ENCODE assay signal across 19 mouse cellular contexts in genomic region chr17:78290153-78290876, GRCm38 (mm10).
DNase-seq lines count a peak whose midpoint lies in the region; ATAC-seq and TF ChIP-seq lines count a peak whose summit lies in the region.
"Had no signal": no experiment of that assay in that cellular context is flagged by ENCODE, and none has a peak within 500 bp of the region (broad histone marks: within the 10 kb centered on the region; RNA-seq: fewer than 3 reads in every experiment).

No protein-coding gene starts in this region.

- 84% methylated on average over 6 of the region's 6 CpGs for WGBS in embryonic facial prominence, embryonic 15.5 days
- WGBS in embryonic facial prominence, embryonic 10.5 days = 92% methylated on average over 6 of the region's 6 CpGs
- WGBS in intestine, embryonic 15.5 days = 80% methylated on average over 6 of the region's 6 CpGs
- WGBS in intestine, postnatal 0 days = 76% methylated on average over 6 of the region's 6 CpGs
- 59% methylated on average over 6 of the region's 6 CpGs for WGBS in liver, embryonic 12.5 days (ENCODE audit: insufficient replicate concordance)
- WGBS in forebrain, embryonic 10.5 days = 92% methylated on average over 6 of the region's 6 CpGs

- DNase-seq in embryonic facial prominence, embryonic 10.5 days (ENCODE audit: low spot score) = no peak
- DNase-seq in forebrain, embryonic 10.5 days (ENCODE audit: extremely low spot score, low spot score) = no peak
- no peak for DNase-seq in kidney, adult 18-20 months
- no peak for DNase-seq in adrenal gland, postnatal 25 days
- DNase-seq: adrenal gland, adult 8-10 months; cerebellum, adult 8-10 months; heart, postnatal 36 days; kidney, adult 9 months; kidney, postnatal 36 days; lung, postnatal 10 days; thymus, adult 18-20 months had no signal

- no peak overlapping the region for H3K4me2 ChIP-seq in embryonic facial prominence, embryonic 15.5 days (replicated peaks)
- H3K4me2 ChIP-seq in intestine, embryonic 15.5 days (replicated peaks) = no peak overlapping the region
- H3K4me2 ChIP-seq in intestine, postnatal 0 days (replicated peaks; ENCODE audit: low read depth) = no peak overlapping the region
- H3K4me2 ChIP-seq in liver, embryonic 12.5 days = peak overlapping the region; percentile 56
- H3K4me2 ChIP-seq: limb, embryonic 15.5 days had no signal

- 0 out of 2 replicates have a peak overlapping the region, but pooled peaks have one; percentile 6 for H3K27ac ChIP-seq in embryonic facial prominence, embryonic 15.5 days (replicated peaks)
- H3K27ac ChIP-seq in embryonic facial prominence, embryonic 10.5 days (replicated peaks) = no peak overlapping the region
- H3K27ac ChIP-seq in intestine, embryonic 15.5 days = no peak overlapping the region
- no peak overlapping the region for H3K27ac ChIP-seq in intestine, postnatal 0 days (ENCODE audit: low read depth, low read length)
- H3K27ac ChIP-seq in liver, embryonic 12.5 days = peak overlapping the region; percentile 85
- no peak overlapping the region for H3K27ac ChIP-seq in forebrain, embryonic 10.5 days
- H3K27ac ChIP-seq: hindbrain, postnatal 0 days; limb, embryonic 15.5 days had no signal

- H3K4me1 ChIP-seq in embryonic facial prominence, embryonic 15.5 days = peaks cover 10% of the 10 kb centered on the region
- peaks cover 8% of the 10 kb centered on the region; the same call in 1 of the 2 replicates for H3K4me1 ChIP-seq in embryonic facial prominence, embryonic 10.5 days
- H3K4me1 ChIP-seq in intestine, embryonic 15.5 days (replicated peaks) = 0 out of 2 replicates have a peak, but pooled peaks cover 5% of the 10 kb centered on the region
- no peaks in the 10 kb centered on the region for H3K4me1 ChIP-seq in intestine, postnatal 0 days (replicated peaks; ENCODE audit: control insufficient read depth, insufficient read depth, low read length)
- peaks cover 60% of the 10 kb centered on the region for H3K4me1 ChIP-seq in liver, embryonic 12.5 days
- peaks cover 14% of the 10 kb centered on the region; the same call in 1 of the 2 replicates for H3K4me1 ChIP-seq in forebrain, embryonic 10.5 days
- H3K4me1 ChIP-seq: limb, embryonic 15.5 days had no signal

- no peaks in the 10 kb centered on the region for H3K9me3 ChIP-seq in embryonic facial prominence, embryonic 15.5 days (replicated peaks)
- no peaks in the 10 kb centered on the region for H3K9me3 ChIP-seq in embryonic facial prominence, embryonic 10.5 days
- no peaks in the 10 kb centered on the region for H3K9me3 ChIP-seq in intestine, embryonic 15.5 days
- no peaks in the 10 kb centered on the region for H3K9me3 ChIP-seq in intestine, postnatal 0 days (ENCODE audit: control insufficient read depth)
- H3K9me3 ChIP-seq in liver, embryonic 12.5 days (replicated peaks) = no peaks in the 10 kb centered on the region
- H3K9me3 ChIP-seq in forebrain, embryonic 10.5 days = no peaks in the 10 kb centered on the region
- H3K9me3 ChIP-seq: limb, embryonic 15.5 days; megakaryocyte, embryonic 14.5 days had no signal

- H3K36me3 ChIP-seq in embryonic facial prominence, embryonic 15.5 days = no peaks in the 10 kb centered on the region
- no peaks in the 10 kb centered on the region for H3K36me3 ChIP-seq in embryonic facial prominence, embryonic 10.5 days (replicated peaks)
- H3K36me3 ChIP-seq in intestine, embryonic 15.5 days = no peaks in the 10 kb centered on the region
- H3K36me3 ChIP-seq in intestine, postnatal 0 days (ENCODE audit: control insufficient read depth, insufficient read depth) = peaks cover 13% of the 10 kb centered on the region
- H3K36me3 ChIP-seq in liver, embryonic 12.5 days = no peaks in the 10 kb centered on the region
- no peaks in the 10 kb centered on the region; the same call in 1 of the 2 replicates for H3K36me3 ChIP-seq in forebrain, embryonic 10.5 days (replicated peaks)
- H3K36me3 ChIP-seq: limb, embryonic 15.5 days had no signal

- no peak overlapping the region for H3K9ac ChIP-seq in embryonic facial prominence, embryonic 15.5 days
- H3K9ac ChIP-seq in intestine, embryonic 15.5 days = no peak overlapping the region
- H3K9ac ChIP-seq in intestine, postnatal 0 days (ENCODE audit: low read depth, low read length) = no peak overlapping the region
- peak overlapping the region; percentile 45; the same call in 1 of the 2 replicates for H3K9ac ChIP-seq in liver, embryonic 12.5 days
- H3K9ac ChIP-seq: limb, embryonic 15.5 days had no signal

- no peak for TF ChIP-seq CTCF in intestine, postnatal 0 days (IDR thresholded peaks at IDR 0.05; ENCODE audit: low read depth)

- ATAC-seq in embryonic facial prominence, embryonic 15.5 days (ENCODE audit: insufficient number of reproducible peaks, low FRiP score, low TSS enrichment, low read depth) = no peak
- peak; percentile 66 for ATAC-seq in intestine, embryonic 15.5 days
- no peak for ATAC-seq in intestine, postnatal 0 days
- peak; percentile 95 for ATAC-seq in liver, embryonic 12.5 days
- ATAC-seq: forebrain, embryonic 16.5 days; hindbrain, postnatal 0 days had no signal

- no peaks in the 10 kb centered on the region for H3K27me3 ChIP-seq in embryonic facial prominence, embryonic 15.5 days
- no peaks in the 10 kb centered on the region for H3K27me3 ChIP-seq in embryonic facial prominence, embryonic 10.5 days (replicated peaks; ENCODE audit: low read depth, poor library complexity, severe bottlenecking)
- H3K27me3 ChIP-seq in intestine, embryonic 15.5 days (replicated peaks) = no peaks in the 10 kb centered on the region
- H3K27me3 ChIP-seq in intestine, postnatal 0 days (replicated peaks; ENCODE audit: control insufficient read depth, insufficient read depth, low read length) = no peaks in the 10 kb centered on the region
- no peaks in the 10 kb centered on the region for H3K27me3 ChIP-seq in liver, embryonic 12.5 days (replicated peaks)
- H3K27me3 ChIP-seq in forebrain, embryonic 10.5 days (ENCODE audit: poor library complexity, severe bottlenecking) = no peaks in the 10 kb centered on the region
- H3K27me3 ChIP-seq: limb, embryonic 15.5 days; megakaryocyte, embryonic 14.5 days had no signal

- no peak overlapping the region for H3K4me3 ChIP-seq in embryonic facial prominence, embryonic 15.5 days (replicated peaks)
- H3K4me3 ChIP-seq in embryonic facial prominence, embryonic 10.5 days = no peak overlapping the region
- H3K4me3 ChIP-seq in intestine, embryonic 15.5 days (replicated peaks) = no peak overlapping the region
- H3K4me3 ChIP-seq in intestine, postnatal 0 days (ENCODE audit: low read depth, low read length) = no peak overlapping the region
- H3K4me3 ChIP-seq in liver, embryonic 12.5 days = peak overlapping the region; percentile 21
- no peak overlapping the region for H3K4me3 ChIP-seq in forebrain, embryonic 10.5 days
- H3K4me3 ChIP-seq: limb, embryonic 15.5 days; megakaryocyte, embryonic 14.5 days had no signal

Comparison
In these comparisons a context has a peak if more than half of its experiments do, and no peak if none do; other contexts are left out.
1. ATAC-seq: peak in intestine, embryonic 15.5 days (single experiment) and liver, embryonic 12.5 days (single experiment); none in embryonic facial prominence, embryonic 15.5 days (single experiment) and intestine, postnatal 0 days (single experiment).
2. H3K27ac ChIP-seq: peak in embryonic facial prominence, embryonic 15.5 days (single experiment) and liver, embryonic 12.5 days (single experiment); none in embryonic facial prominence, embryonic 10.5 days (single experiment), intestine, embryonic 15.5 days (single experiment), intestine, postnatal 0 days (single experiment) and forebrain, embryonic 10.5 days (single experiment).